In genomic region chr17:21963302-21963701, GRCm38 (mm10) we compare ENCODE assay signal across 8 mouse cellular contexts. TPM values are rescaled to one million over a fixed set of nuclear protein-coding genes. Genes with fewer than 3 reads are reported as not detected.
DNase-seq lines count a peak whose midpoint lies in the region; ATAC-seq and TF ChIP-seq lines count a peak whose summit lies in the region.

No protein-coding gene starts in this region.

- H3K4me2 ChIP-seq in heart, embryonic 14.5 days (ENCODE audit: low read length) = peak overlapping the region; percentile 67
- H3K4me2 ChIP-seq in midbrain, embryonic 12.5 days (replicated peaks) = peak overlapping the region; percentile 57

- intact Hi-C loops in heart, postnatal 25 days (cut with DNase I) = loop anchor here (10.0 kb wide), 1 partner anchor 261 kb away; the partner anchor contains the start of gene Zfp994

- H3K9ac ChIP-seq in heart, embryonic 14.5 days (ENCODE audit: low read length) = peak overlapping the region; percentile 83
- peak overlapping the region; percentile 79 for H3K9ac ChIP-seq in ES-Bruce4 (ENCODE audit: low read depth, poor library complexity, severe bottlenecking)
- no peak overlapping the region for H3K9ac ChIP-seq in midbrain, embryonic 12.5 days (replicated peaks)

- H3K9me3 ChIP-seq in heart, embryonic 14.5 days (ENCODE audit: control insufficient read depth, low read length) = no peaks in the 10 kb centered on the region
- no peaks in the 10 kb centered on the region for H3K9me3 ChIP-seq in ES-Bruce4 (replicated peaks; ENCODE audit: control insufficient read depth, insufficient read depth, low read length, poor library complexity, severe bottlenecking)
- peaks cover 9% of the 10 kb centered on the region; the same call in 1 of the 2 replicates for H3K9me3 ChIP-seq in hindbrain, embryonic 10.5 days
- no peaks in the 10 kb centered on the region for H3K9me3 ChIP-seq in midbrain, embryonic 12.5 days

- TF ChIP-seq POLR2A in ES-Bruce4 (IDR thresholded peaks at IDR 0.05; ENCODE audit: insufficient read depth, low read length) = no peak

- DNase-seq in heart, postnatal 25 days (ENCODE audit: low spot score) = no peak
- DNase-seq in hindbrain, embryonic 10.5 days (ENCODE audit: low spot score) = no peak
- DNase-seq in thymus, adult 18-20 months = no peak
- no peak for DNase-seq in cerebellum, adult 8-10 months
- DNase-seq in T-cell, adult 2 months (ENCODE audit: low spot score) = no peak

- no peak for TF ChIP-seq EP300 in ES-Bruce4 (IDR thresholded peaks at IDR 0.05; ENCODE audit: insufficient read depth, low read depth, low read length)

- H3K4me1 ChIP-seq in heart, embryonic 14.5 days (ENCODE audit: control insufficient read depth in 2 of 2, insufficient read depth in 2 of 2, low read length in 2 of 2) = peaks cover 0 to 19% of the 10 kb centered on the region in 2 experiments; a peak in 2 of 4 replicates
- peaks cover 4% of the 10 kb centered on the region for H3K4me1 ChIP-seq in ES-Bruce4 (ENCODE audit: control insufficient read depth, insufficient read depth, low read length)
- H3K4me1 ChIP-seq in hindbrain, embryonic 10.5 days (replicated peaks) = peaks cover 13% of the 10 kb centered on the region
- peaks cover 9% of the 10 kb centered on the region; the same call in 1 of the 2 replicates for H3K4me1 ChIP-seq in midbrain, embryonic 12.5 days

- H3K36me3 ChIP-seq in heart, embryonic 14.5 days (ENCODE audit: control insufficient read depth, insufficient read depth, low read length) = 0 out of 2 replicates have a peak, but pooled peaks cover 6% of the 10 kb centered on the region
- no peaks in the 10 kb centered on the region for H3K36me3 ChIP-seq in ES-Bruce4 (ENCODE audit: control insufficient read depth, insufficient read depth, low read length, poor library complexity, severe bottlenecking)
- peaks cover 13% of the 10 kb centered on the region for H3K36me3 ChIP-seq in hindbrain, embryonic 10.5 days
- H3K36me3 ChIP-seq in midbrain, embryonic 12.5 days = peaks cover 6% of the 10 kb centered on the region; the same call in 1 of the 2 replicates

- 43% methylated on average over 4 of the region's 4 CpGs for WGBS in heart, embryonic 14.5 days
- 68% methylated on average over 4 of the region's 4 CpGs for WGBS in hindbrain, embryonic 10.5 days
- 54% methylated on average over 4 of the region's 4 CpGs for WGBS in midbrain, embryonic 12.5 days

- no peak for ATAC-seq in heart, embryonic 14.5 days (ENCODE audit: insufficient number of reproducible peaks, insufficient read depth, low FRiP score, low read depth)
- ATAC-seq in midbrain, embryonic 12.5 days (ENCODE audit: low FRiP score, low read depth) = no peak

- no peak for TF ChIP-seq CTCF in ES-Bruce4 (IDR thresholded peaks at IDR 0.05; ENCODE audit: low read depth, low read length)

- no peak overlapping the region for H3K27ac ChIP-seq in heart, embryonic 14.5 days (replicated peaks in 1 of 2; ENCODE audit: control insufficient read depth in 1 of 2, insufficient read depth in 1 of 2, low read depth in 2 of 2, low read length in 2 of 2)
- no peak overlapping the region for H3K27ac ChIP-seq in ES-Bruce4 (ENCODE audit: insufficient read depth, low read length)
- H3K27ac ChIP-seq in hindbrain, embryonic 10.5 days = 0 out of 2 replicates have a peak overlapping the region, but pooled peaks have one; percentile 91
- no peak overlapping the region for H3K27ac ChIP-seq in midbrain, embryonic 12.5 days (replicated peaks)

- H3K27me3 ChIP-seq in heart, embryonic 14.5 days (ENCODE audit: control insufficient read depth, insufficient read depth, low read length) = no peaks in the 10 kb centered on the region
- no peaks in the 10 kb centered on the region for H3K27me3 ChIP-seq in ES-Bruce4 (ENCODE audit: control insufficient read depth, insufficient read depth, low read length, poor library complexity, severe bottlenecking)
- no peaks in the 10 kb centered on the region for H3K27me3 ChIP-seq in hindbrain, embryonic 10.5 days (ENCODE audit: insufficient read depth, poor library complexity, severe bottlenecking)
- H3K27me3 ChIP-seq in midbrain, embryonic 12.5 days = no peaks in the 10 kb centered on the region

- H3K4me3 ChIP-seq in heart, embryonic 14.5 days (ENCODE audit: control insufficient read depth in 1 of 2, insufficient read depth in 1 of 2, low read depth in 1 of 2, low read length in 2 of 2) = peak overlapping the region in 1 of 2 experiments; percentile 76; a peak in 2 of 4 replicates
- peak overlapping the region; percentile 100; the same call in 1 of the 2 replicates for H3K4me3 ChIP-seq in ES-Bruce4 (ENCODE audit: low read depth, low read length)
- peak overlapping the region; percentile 70 for H3K4me3 ChIP-seq in hindbrain, embryonic 10.5 days
- peak overlapping the region; percentile 68 for H3K4me3 ChIP-seq in midbrain, embryonic 12.5 days

RNA-seq across cellular contexts. Expression of gene Zfp943, which starts 0.9 kb away (rescaled TPM):
- 15.5 and 17.3 TPM in 2 replicates for polyA plus RNA-seq in heart, embryonic 14.5 days (2014; fragmentation: Nextera tagmentation; extraction: Ambion mirVana)
- total RNA-seq in heart, postnatal 25 days (2021) = 10 to 100 TPM; 17.8 to 19.1 TPM
- 11.1 and 11.6 TPM in 2 replicates for polyA plus RNA-seq in ES-Bruce4 (2011; ENCODE audit: insufficient read depth, insufficient read length, low read depth, missing spikeins)
- 13.8 and 15.1 TPM in 2 replicates for polyA plus RNA-seq in hindbrain, embryonic 10.5 days (2016; fragmentation: Nextera tagmentation; extraction: Ambion mirVana)
- 20.8 and 21.7 TPM in 2 replicates for polyA plus RNA-seq in midbrain, embryonic 12.5 days (2016; fragmentation: Nextera tagmentation; extraction: Ambion mirVana)

RNA-seq across cellular contexts. Expression of gene Zfp942, which starts 1.0 kb away (rescaled TPM):
- polyA plus RNA-seq in heart, embryonic 14.5 days (2014; fragmentation: Nextera tagmentation; extraction: Ambion mirVana) = 12.5 and 14.2 TPM in 2 replicates
- total RNA-seq in heart, postnatal 25 days (2021) = 1 to 10 TPM; 5.4 to 6.9 TPM
- polyA plus RNA-seq in ES-Bruce4 (2011; ENCODE audit: insufficient read depth, insufficient read length, low read depth, missing spikeins) = 22.0 and 22.2 TPM in 2 replicates
- polyA plus RNA-seq in hindbrain, embryonic 10.5 days (2016; fragmentation: Nextera tagmentation; extraction: Ambion mirVana) = 15.4 and 22.7 TPM in 2 replicates
- polyA plus RNA-seq in midbrain, embryonic 12.5 days (2016; fragmentation: Nextera tagmentation; extraction: Ambion mirVana) = 23.8 and 25.6 TPM in 2 replicates

RNA-seq across cellular contexts. Expression of gene Zfp995, which starts 53.6 kb away (rescaled TPM):
- polyA plus RNA-seq in heart, embryonic 14.5 days (2014; fragmentation: Nextera tagmentation; extraction: Ambion mirVana) = 4.1 and 4.9 TPM in 2 replicates
- total RNA-seq in heart, postnatal 25 days (2021) = 1 to 10 TPM; 1.3 to 1.7 TPM
- polyA plus RNA-seq in ES-Bruce4 (2011; ENCODE audit: insufficient read depth, insufficient read length, low read depth, missing spikeins) = 21.1 and 22.2 TPM in 2 replicates
- polyA plus RNA-seq in hindbrain, embryonic 10.5 days (2016; fragmentation: Nextera tagmentation; extraction: Ambion mirVana) = 6.5 and 7.8 TPM in 2 replicates
- polyA plus RNA-seq in midbrain, embryonic 12.5 days (2016; fragmentation: Nextera tagmentation; extraction: Ambion mirVana) = 8.3 and 9.2 TPM in 2 replicates
